Mouse (Mus musculus) cerebellum, postnatal 10 days (tissue): ENCODE data around the gene Supv3l1.
"Not testable (repeated sequence)": the region's sequence is repeated elsewhere in the genome, so short reads cannot be mapped to it uniquely, and the experiment has no call there.

Experiments used
- DNase-seq, 2 experiments: peaks; one replicate each; pipeline ENCODE4 v3.0.0; 2021; ENCODE audit warnings: mixed read lengths in 2 of 2

The Supv3l1 gene

GRCm38 (mm10) chr10:62449364-62450279 is at the start of gene Supv3l1, which contains the start of gene 4930507D05Rik:
Gene Supv3l1 (minus strand): TSS chr10:62449738.
Gene 4930507D05Rik (plus strand): TSS chr10:62449489.
- DNase-seq: peak; percentile 97

GRCm38 (mm10) chr10:62491681-62492080 is 42.1 kb upstream of the Supv3l1 start:
- DNase-seq: not testable (repeated sequence)

GRCm38 (mm10) chr10:62488266-62488665 is 38.7 kb upstream of the Supv3l1 start:
- peak; percentile 68 to 74 for DNase-seq

GRCm38 (mm10) chr10:62486618-62487415 is 37.3 kb upstream of the Supv3l1 start, which contains the start of gene Vps26a:
Gene Vps26a (minus strand): TSS chr10:62486805.
- peak; percentile 99 to 100 for DNase-seq

- DNase-seq: peak in 1 of 2 experiments; percentile 19
Measured at GRCm38 (mm10) chr10:62485878-62486582, 36.5 kb upstream of the Supv3l1 start.

GRCm38 (mm10) chr10:62481108-62481852 is 31.7 kb upstream of the Supv3l1 start:
- no peak for DNase-seq

GRCm38 (mm10) chr10:62476980-62477379 is 27.4 kb upstream of the Supv3l1 start:
- DNase-seq: no peak

- DNase-seq: no peak
Measured at GRCm38 (mm10) chr10:62474944-62475343, 25.4 kb upstream of the Supv3l1 start.

GRCm38 (mm10) chr10:62471105-62471504 is 21.6 kb upstream of the Supv3l1 start:
- no peak for DNase-seq

GRCm38 (mm10) chr10:62469736-62470135 is 20.2 kb upstream of the Supv3l1 start:
- DNase-seq: no peak

- no peak for DNase-seq
Measured at GRCm38 (mm10) chr10:62461321-62461720, 11.8 kb upstream of the Supv3l1 start.

GRCm38 (mm10) chr10:62452001-62452400 is 2.5 kb upstream of the Supv3l1 start:
- DNase-seq: not testable (repeated sequence)

GRCm38 (mm10) chr10:62450280-62450640 is 722 bp upstream of the Supv3l1 start:
- DNase-seq: peak in 1 of 2 experiments; percentile 30

- DNase-seq: no peak
Measured at GRCm38 (mm10) chr10:62430427-62430826, 19.1 kb downstream of the Supv3l1 start.

- DNase-seq: no peak
Measured at GRCm38 (mm10) chr10:62425081-62425871, 24.3 kb downstream of the Supv3l1 start.

- no peak for DNase-seq
Measured at GRCm38 (mm10) chr10:62422255-62422654, 27.3 kb downstream of the Supv3l1 start, which contains the start of gene Hkdc1. Gene Hkdc1 (minus strand): TSS chr10:62422491.

GRCm38 (mm10) chr10:62421127-62421526 is 28.4 kb downstream of the Supv3l1 start:
- no peak for DNase-seq

- DNase-seq: no peak
Measured at GRCm38 (mm10) chr10:62420399-62420798, 29.1 kb downstream of the Supv3l1 start.

- no peak for DNase-seq
Measured at GRCm38 (mm10) chr10:62419422-62419821, 30.1 kb downstream of the Supv3l1 start.

- no peak for DNase-seq
Measured at GRCm38 (mm10) chr10:62418831-62419356, 30.6 kb downstream of the Supv3l1 start.

- no peak for DNase-seq
Measured at GRCm38 (mm10) chr10:62413606-62413982, 35.9 kb downstream of the Supv3l1 start.
